Mouse (Mus musculus): ENCODE measurements at regions not wholly inside any gene's neighbourhood (a gene's known extent, or its start where the extent isn't known, plus 50 kb on each side); places are given as distances from the start of the nearest gene placed in this dataset.
"Not testable (repeated sequence)": the region's sequence is repeated elsewhere in the genome, so short reads cannot be mapped to it uniquely, and the experiment has no call there.

DNA sequence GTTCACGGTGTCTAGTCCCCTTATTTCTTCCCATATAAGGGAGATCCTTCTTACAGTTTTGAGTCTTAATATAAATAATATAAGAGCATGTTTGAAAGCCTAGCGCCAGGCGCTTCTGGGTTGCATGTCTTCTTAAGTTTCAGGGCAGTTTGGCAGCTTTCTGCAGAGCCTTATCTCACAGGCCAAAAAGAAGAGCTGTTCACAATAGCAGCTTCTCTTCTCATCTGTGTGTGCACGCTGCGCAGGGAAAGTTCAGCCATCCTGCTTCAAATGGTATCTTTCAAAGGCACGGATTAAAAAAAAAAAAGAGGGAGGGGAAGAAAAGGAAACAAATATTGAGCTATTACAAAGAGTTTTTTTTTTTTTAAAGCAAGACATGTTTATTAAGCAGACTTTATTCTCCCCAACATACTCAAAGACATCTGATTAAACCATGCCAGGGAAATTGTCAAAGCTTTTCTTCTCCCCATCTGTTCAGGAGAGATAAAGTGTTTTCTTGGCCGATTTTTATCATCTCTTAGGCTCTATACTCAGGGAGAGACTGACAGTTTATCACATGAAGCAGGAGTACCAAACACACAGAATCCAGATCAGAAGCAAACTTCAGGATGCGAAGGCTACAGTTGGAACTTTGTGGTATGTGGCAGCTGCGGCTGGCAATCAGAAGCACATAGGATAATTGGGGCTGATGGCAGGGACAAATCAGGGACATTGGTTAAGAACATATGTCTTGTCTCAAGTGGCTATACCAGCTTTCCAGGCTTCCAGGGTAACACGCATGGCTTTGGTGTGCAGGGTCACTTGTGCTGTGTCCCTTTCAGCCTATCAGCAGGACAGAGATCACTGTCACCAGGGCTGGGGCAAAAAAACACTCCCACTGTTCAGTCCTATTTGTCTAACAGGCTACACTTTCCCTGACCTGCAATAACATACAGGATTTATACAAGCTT lies 206.9 kb upstream of the Pfkp start:
- H3K4me1 ChIP-seq, result peaks cover 12% of the 10 kb centered on the region
- no peaks in the 10 kb centered on the region for H3K36me3 ChIP-seq (replicated peaks; ENCODE audit: low read length)
- H3K9me3 ChIP-seq, result no peaks in the 10 kb centered on the region
- H3K4me3 ChIP-seq (replicated peaks), result no peak overlapping the region
- TF ChIP-seq GATA1 (IDR thresholded peaks at IDR 0.05; ENCODE audit: borderline replicate concordance, low read length) (no peak), FLI1 (IDR thresholded peaks at IDR 0.05; ENCODE audit: low read length) (no peak)
- no peaks in the 10 kb centered on the region for H3K27me3 ChIP-seq (replicated peaks)

DNA sequence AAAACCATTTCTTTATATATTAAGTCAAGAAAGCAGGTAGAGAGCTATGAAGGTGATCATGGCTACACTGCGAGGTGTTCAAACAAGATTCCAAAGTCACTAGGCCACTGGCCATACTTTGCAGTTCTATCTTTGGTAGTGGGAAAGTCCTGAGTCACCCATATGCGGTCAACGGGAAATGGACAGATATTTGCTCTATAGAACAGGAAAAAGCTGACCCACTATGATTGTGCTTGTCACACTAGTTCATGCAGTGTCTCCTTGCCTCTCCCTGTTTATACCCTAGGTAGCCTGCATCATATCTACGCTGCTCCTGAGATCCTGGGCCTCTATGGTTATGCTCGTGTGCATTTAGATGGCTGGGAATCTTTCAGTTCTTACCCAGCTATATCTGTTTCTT lies 188.9 kb upstream of the Pfkp start:
- H3K4me1 ChIP-seq, result peaks cover 38% of the 10 kb centered on the region

DNA sequence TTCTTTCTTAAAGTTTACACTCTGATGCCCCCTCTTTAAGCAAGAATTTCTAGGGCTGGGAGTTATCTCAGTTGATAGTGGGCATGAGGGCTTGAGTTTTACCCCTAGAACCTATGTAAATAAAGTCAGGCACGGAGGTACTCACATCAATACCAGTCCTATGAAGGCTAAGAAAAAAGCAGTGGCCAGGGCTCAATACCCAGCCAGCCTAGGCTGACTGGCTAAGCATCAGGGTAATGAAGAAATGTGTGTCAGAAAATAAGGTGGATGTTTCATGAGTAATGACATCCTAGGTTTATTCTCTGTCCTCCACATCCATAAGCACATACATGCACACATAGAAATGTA lies 188.5 kb upstream of the Pfkp start:
- Histone ChIP-seq H3K4me1 (peaks cover 38% of the 10 kb centered on the region), H3K36me3 (replicated peaks; ENCODE audit: low read length) (no peaks in the 10 kb centered on the region)
- TF ChIP-seq GATA1 (IDR thresholded peaks at IDR 0.05; ENCODE audit: borderline replicate concordance, low read length), result no peak
- TF ChIP-seq FLI1 (IDR thresholded peaks at IDR 0.05; ENCODE audit: low read length), result no peak

More for the DNA sequence above, 188.9 kb upstream of the Pfkp start:
- H3K9me3 ChIP-seq, result no peaks in the 10 kb centered on the region
- no peak; the same call in 2 of the 3 replicates for TF ChIP-seq GATA1 (IDR thresholded peaks at IDR 0.05; ENCODE audit: borderline replicate concordance, low read length)
- TF ChIP-seq FLI1 (IDR thresholded peaks at IDR 0.05; ENCODE audit: low read length), result no peak
- peak overlapping the region; percentile 59 for H3K4me3 ChIP-seq (replicated peaks)
- H3K27me3 ChIP-seq (replicated peaks), result no peaks in the 10 kb centered on the region
- H3K36me3 ChIP-seq (replicated peaks; ENCODE audit: low read length), result no peaks in the 10 kb centered on the region

DNA sequence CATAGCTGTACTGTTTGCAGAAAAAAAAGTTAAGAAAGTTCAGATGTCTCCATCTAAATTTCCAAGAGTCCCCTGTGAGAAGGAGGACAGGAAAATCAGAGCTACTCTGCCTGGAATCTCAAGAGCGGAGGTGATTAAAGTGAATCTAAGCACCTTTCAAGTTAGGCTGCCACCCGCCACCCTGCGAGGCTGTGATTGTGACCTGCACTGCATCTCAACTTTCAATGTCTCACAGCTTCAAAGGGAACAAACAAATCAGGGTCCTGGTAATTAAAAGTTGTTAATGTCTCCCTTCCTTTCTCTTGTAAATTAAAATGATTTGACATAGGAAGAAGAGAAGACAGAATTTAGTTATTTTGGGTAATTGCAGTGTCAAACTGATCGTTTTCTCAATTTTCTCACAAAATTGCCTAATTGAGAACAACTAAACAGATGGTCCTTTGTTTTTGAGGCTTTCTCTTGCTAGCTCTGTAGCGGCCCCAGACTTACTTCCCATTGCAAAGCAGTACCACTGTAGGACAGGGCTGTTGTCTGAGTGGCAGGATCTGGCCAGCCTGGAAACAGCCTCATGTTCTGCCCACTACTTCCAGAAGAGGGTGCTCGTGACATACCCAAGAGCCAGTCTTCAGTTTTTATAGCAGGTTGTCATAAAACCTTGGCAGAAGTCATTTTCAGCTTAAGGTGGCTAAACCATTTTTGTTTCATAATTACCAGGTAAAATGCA lies 187.9 kb upstream of the Pfkp start:
- Histone ChIP-seq H3K9me3 (no peaks in the 10 kb centered on the region), H3K4me3 (replicated peaks) (no peak overlapping the region), H3K36me3 (replicated peaks; ENCODE audit: low read length) (no peaks in the 10 kb centered on the region), H3K4me1 (peaks cover 38% of the 10 kb centered on the region), H3K27me3 (replicated peaks) (no peaks in the 10 kb centered on the region)
- TF ChIP-seq GATA1 (IDR thresholded peaks at IDR 0.05; ENCODE audit: borderline replicate concordance, low read length), result no peak
- no peak for TF ChIP-seq FLI1 (IDR thresholded peaks at IDR 0.05; ENCODE audit: low read length)

More for the DNA sequence above, 188.5 kb upstream of the Pfkp start:
- no peaks in the 10 kb centered on the region for H3K9me3 ChIP-seq
- H3K4me3 ChIP-seq (replicated peaks), result no peak overlapping the region
- no peaks in the 10 kb centered on the region for H3K27me3 ChIP-seq (replicated peaks)

DNA sequence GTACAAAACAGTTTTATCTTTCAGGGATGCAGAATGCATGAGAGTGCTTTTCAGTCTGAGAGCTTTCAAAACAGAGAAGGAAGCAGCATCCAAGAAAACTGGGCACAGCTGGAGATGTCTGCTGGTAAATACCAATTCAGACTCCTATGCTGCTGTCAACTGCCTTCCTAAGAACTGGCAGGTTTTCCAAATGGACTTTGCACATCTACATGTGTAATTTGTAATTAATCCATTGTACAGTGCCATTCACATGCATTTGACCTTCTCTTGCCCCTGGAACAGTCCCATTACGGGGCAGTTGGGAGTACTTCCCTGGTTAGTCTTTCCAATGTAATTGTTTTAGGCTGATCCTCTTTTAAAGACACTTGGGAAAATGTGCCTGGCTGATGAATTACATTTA lies 181.3 kb upstream of the Pfkp start:
- no peaks in the 10 kb centered on the region for H3K9me3 ChIP-seq
- no peaks in the 10 kb centered on the region for H3K36me3 ChIP-seq (replicated peaks; ENCODE audit: low read length)
- no peak for TF ChIP-seq GATA1 (IDR thresholded peaks at IDR 0.05; ENCODE audit: borderline replicate concordance, low read length)
- no peak for TF ChIP-seq FLI1 (IDR thresholded peaks at IDR 0.05; ENCODE audit: low read length)
- no peaks in the 10 kb centered on the region; the same call in 1 of the 2 replicates for H3K4me1 ChIP-seq
- H3K27me3 ChIP-seq (replicated peaks), result no peaks in the 10 kb centered on the region
- H3K4me3 ChIP-seq (replicated peaks), result no peak overlapping the region

DNA sequence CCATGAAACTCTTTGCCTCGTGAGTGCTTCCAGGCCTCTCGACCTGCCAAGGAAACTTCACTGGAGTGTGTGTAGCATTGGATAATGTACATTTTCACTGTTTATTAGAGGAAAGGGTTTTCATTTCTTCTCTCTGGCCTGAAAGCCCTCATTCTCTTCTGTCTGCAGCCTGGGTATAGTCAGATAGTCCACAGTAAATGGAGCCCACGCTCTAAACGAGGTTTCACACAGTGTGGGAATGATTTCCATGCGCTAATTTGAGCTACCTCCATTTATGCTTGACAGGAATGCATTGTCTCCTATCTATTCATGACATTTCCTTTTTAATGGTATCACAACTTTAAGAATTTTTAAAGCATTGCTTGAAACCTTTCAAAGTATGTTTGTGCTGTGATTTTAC lies 180.8 kb upstream of the Pfkp start:
- no peak overlapping the region for H3K4me3 ChIP-seq (replicated peaks)
- H3K27me3 ChIP-seq (replicated peaks), result no peaks in the 10 kb centered on the region
- H3K9me3 ChIP-seq, result no peaks in the 10 kb centered on the region
- no peaks in the 10 kb centered on the region for H3K4me1 ChIP-seq
- no peaks in the 10 kb centered on the region for H3K36me3 ChIP-seq (replicated peaks; ENCODE audit: low read length)
- no peak for TF ChIP-seq FLI1 (IDR thresholded peaks at IDR 0.05; ENCODE audit: low read length)
- no peak for TF ChIP-seq GATA1 (IDR thresholded peaks at IDR 0.05; ENCODE audit: borderline replicate concordance, low read length)

DNA sequence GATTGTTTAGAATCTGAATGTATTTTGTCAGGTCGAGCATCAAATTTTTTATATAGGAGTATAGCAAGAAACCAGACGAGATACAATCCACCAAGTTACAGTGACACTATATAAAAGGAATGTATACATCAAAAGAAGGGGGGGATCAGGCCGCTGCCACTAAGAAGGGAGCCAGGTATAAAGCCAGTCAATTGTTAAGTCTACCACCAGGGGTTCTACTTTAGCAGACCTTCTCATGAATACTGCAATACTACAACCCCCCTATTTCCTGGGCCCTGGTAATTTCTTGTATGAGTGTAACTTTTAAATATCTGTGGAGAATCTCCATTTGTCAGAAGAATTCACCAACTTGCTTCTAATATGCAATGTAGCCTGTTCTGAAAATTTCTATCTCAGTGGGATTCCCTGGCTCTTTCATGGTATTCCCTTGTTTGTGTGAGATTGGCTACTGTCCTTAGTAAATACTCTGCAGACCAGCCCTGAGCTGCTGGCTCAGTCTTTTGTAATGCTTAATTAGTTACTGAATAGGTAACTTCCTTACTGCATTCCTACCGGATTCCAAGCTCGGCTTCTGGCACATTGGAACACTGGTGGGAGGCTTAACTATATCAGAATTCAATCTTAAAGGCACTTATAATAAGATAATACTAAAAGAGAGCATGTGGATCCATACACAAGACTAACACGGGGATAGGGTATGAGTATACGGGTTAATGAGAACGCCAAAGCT lies 180.2 kb upstream of the Pfkp start:
- not testable (repeated sequence) for H3K4me1 ChIP-seq; H3K27me3 ChIP-seq (replicated peaks); H3K4me3 ChIP-seq (replicated peaks); H3K36me3 ChIP-seq (replicated peaks; ENCODE audit: low read length); H3K9me3 ChIP-seq

DNA sequence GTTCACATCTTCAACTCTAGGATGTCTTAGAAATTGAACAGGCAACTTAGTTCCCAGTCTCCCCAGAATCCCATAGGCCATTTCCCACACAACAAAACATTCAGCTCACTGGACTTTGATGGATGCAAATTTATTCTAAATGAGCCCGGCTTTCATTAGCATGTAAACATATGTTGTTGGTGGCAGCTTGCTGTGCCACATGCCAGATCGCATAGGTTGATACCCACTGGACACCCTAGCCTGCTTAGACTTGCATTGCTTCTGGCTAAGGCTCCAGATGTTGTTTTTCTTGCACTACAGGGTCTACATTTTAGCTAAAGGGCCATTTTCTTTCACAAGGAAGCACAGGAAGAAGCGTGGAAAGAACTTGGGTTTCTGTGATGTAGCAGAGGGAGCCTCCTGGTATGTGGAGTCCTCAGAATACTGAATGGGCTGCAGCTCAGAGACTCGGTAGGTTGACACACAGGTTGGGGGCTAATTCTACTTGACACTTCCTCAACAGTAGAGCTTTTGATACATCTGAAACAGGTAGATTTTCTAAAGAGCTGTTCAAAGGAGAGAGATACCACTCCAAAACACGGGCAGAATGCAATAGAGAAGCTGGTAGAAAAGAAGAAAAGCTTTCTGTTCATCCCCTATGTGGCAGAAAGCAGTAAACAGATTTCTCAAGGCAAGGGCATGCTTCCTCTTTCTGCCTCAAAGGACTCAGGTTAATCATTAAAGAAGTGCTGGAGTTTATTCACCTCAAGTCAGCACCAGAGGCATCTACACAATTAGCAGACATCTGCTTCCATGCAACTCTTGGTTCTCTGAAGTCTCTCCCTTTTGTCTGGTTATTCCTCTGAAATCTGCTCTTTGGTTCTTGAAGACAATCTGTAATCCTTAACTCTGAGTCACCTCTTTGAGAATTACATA lies 153.9 kb upstream of the Pfkp start:
- Histone ChIP-seq H3K27me3 (replicated peaks) (no peaks in the 10 kb centered on the region), H3K4me3 (replicated peaks) (no peak overlapping the region), H3K36me3 (replicated peaks; ENCODE audit: low read length) (no peaks in the 10 kb centered on the region), H3K4me1 (no peaks in the 10 kb centered on the region), H3K9me3 (no peaks in the 10 kb centered on the region)
- TF ChIP-seq GATA1 (IDR thresholded peaks at IDR 0.05; ENCODE audit: borderline replicate concordance, low read length) (no peak), FLI1 (IDR thresholded peaks at IDR 0.05; ENCODE audit: low read length) (no peak)
